Mouse (Mus musculus): Measurements from ENCODE around the gene Ptpn13. TPM values are rescaled to one million over a fixed set of nuclear protein-coding genes. Genes with fewer than 3 reads are reported as not detected.

Ptpn13 gene
- polyA plus RNA-seq, 1 experiment = 11.4 TPM

- DNase-seq (ENCODE audit: extremely low spot score in 1 of 2, low spot score in 1 of 2) = no peak
Measured at GRCm38 (mm10) chr5:103453361-103454140, 28.6 kb downstream of the Ptpn13 start.

GRCm38 (mm10) chr5:103456794-103457193, 31.8 kb downstream of the Ptpn13 start:
- no peak for DNase-seq (ENCODE audit: extremely low spot score in 1 of 2, low spot score in 1 of 2)

- no peak for DNase-seq (ENCODE audit: extremely low spot score in 1 of 2, low spot score in 1 of 2)
Measured at GRCm38 (mm10) chr5:103458411-103458810, 33.4 kb downstream of the Ptpn13 start.

GRCm38 (mm10) chr5:103458959-103459675, 34.1 kb downstream of the Ptpn13 start:
- DNase-seq (ENCODE audit: extremely low spot score in 1 of 2, low spot score in 1 of 2) = no peak

GRCm38 (mm10) chr5:103460903-103461302, 35.9 kb downstream of the Ptpn13 start:
- no peak for DNase-seq (ENCODE audit: extremely low spot score in 1 of 2, low spot score in 1 of 2)

GRCm38 (mm10) chr5:103463661-103464219, 38.7 kb downstream of the Ptpn13 start:
- no peak for DNase-seq (ENCODE audit: extremely low spot score in 1 of 2, low spot score in 1 of 2)

GRCm38 (mm10) chr5:103464329-103464728, 39.3 kb downstream of the Ptpn13 start:
- DNase-seq (ENCODE audit: extremely low spot score in 1 of 2, low spot score in 1 of 2) = no peak

- DNase-seq (ENCODE audit: extremely low spot score in 1 of 2, low spot score in 1 of 2) = no peak
Measured at GRCm38 (mm10) chr5:103464771-103465170, 39.8 kb downstream of the Ptpn13 start.

GRCm38 (mm10) chr5:103472670-103473069, 47.7 kb downstream of the Ptpn13 start:
- no peak for DNase-seq (ENCODE audit: extremely low spot score in 1 of 2, low spot score in 1 of 2)

- no peak for DNase-seq (ENCODE audit: extremely low spot score in 1 of 2, low spot score in 1 of 2)
Measured at GRCm38 (mm10) chr5:103473467-103474096, 48.6 kb downstream of the Ptpn13 start.

- no peak for DNase-seq (ENCODE audit: extremely low spot score in 1 of 2, low spot score in 1 of 2)
Measured at GRCm38 (mm10) chr5:103474259-103474658, 49.3 kb downstream of the Ptpn13 start.

GRCm38 (mm10) chr5:103475503-103475902, 50.5 kb downstream of the Ptpn13 start:
- DNase-seq (ENCODE audit: extremely low spot score in 1 of 2, low spot score in 1 of 2) = no peak

- no peak for DNase-seq (ENCODE audit: extremely low spot score in 1 of 2, low spot score in 1 of 2)
Measured at GRCm38 (mm10) chr5:103479503-103479902, 54.5 kb downstream of the Ptpn13 start.

- no peak for DNase-seq (ENCODE audit: extremely low spot score in 1 of 2, low spot score in 1 of 2)
Measured at GRCm38 (mm10) chr5:103481222-103481621, 56.2 kb downstream of the Ptpn13 start.

- no peak for DNase-seq (ENCODE audit: extremely low spot score in 1 of 2, low spot score in 1 of 2)
Measured at GRCm38 (mm10) chr5:103487001-103487400, 62.0 kb downstream of the Ptpn13 start.

- no peak for DNase-seq (ENCODE audit: extremely low spot score in 1 of 2, low spot score in 1 of 2)
Measured at GRCm38 (mm10) chr5:103490964-103491363, 66.0 kb downstream of the Ptpn13 start.

- DNase-seq (ENCODE audit: extremely low spot score in 1 of 2, low spot score in 1 of 2) = no peak
Measured at GRCm38 (mm10) chr5:103491788-103492187, 66.8 kb downstream of the Ptpn13 start.

GRCm38 (mm10) chr5:103497061-103497460, 72.1 kb downstream of the Ptpn13 start:
- DNase-seq (ENCODE audit: extremely low spot score in 1 of 2, low spot score in 1 of 2) = no peak

GRCm38 (mm10) chr5:103497480-103497879, 72.5 kb downstream of the Ptpn13 start:
- DNase-seq (ENCODE audit: extremely low spot score in 1 of 2, low spot score in 1 of 2) = no peak

- DNase-seq (ENCODE audit: extremely low spot score in 1 of 2, low spot score in 1 of 2) = no peak
Measured at GRCm38 (mm10) chr5:103499305-103499704, 74.3 kb downstream of the Ptpn13 start.

GRCm38 (mm10) chr5:103501076-103501475, 76.1 kb downstream of the Ptpn13 start:
- DNase-seq (ENCODE audit: extremely low spot score in 1 of 2, low spot score in 1 of 2) = no peak
